Mouse (Mus musculus): Measurements from ENCODE around the gene Nrsn2. TPM values are rescaled to one million over a fixed set of nuclear protein-coding genes. Genes with fewer than 3 reads are reported as not detected.

Nrsn2 gene
- polyA plus RNA-seq, 1 experiment from 2014 or later: 0.68 TPM

GRCm38 (mm10) chr2:152321558-152321957 is 54.9 kb downstream of the Nrsn2 start:
- no peaks in the 10 kb centered on the region for H3K9me3 ChIP-seq (replicated peaks; ENCODE audit: low read length)
- WGBS: 85% methylated on average over 5 of the region's 5 CpGs
- no peak overlapping the region for H3K9ac ChIP-seq (ENCODE audit: low read depth, low read length)
- no peaks in the 10 kb centered on the region for H3K4me1 ChIP-seq (replicated peaks; ENCODE audit: insufficient read depth, low read length)
- H3K27me3 ChIP-seq (ENCODE audit: insufficient read depth, low read length): no peaks in the 10 kb centered on the region
- H3K4me2 ChIP-seq (ENCODE audit: low read length): no peak overlapping the region
- no peak for ATAC-seq (replicated peaks; ENCODE audit: low FRiP score, low read depth)
- DNase-seq (ENCODE audit: low spot score): no peak
- no peak overlapping the region for H3K4me3 ChIP-seq (replicated peaks; ENCODE audit: low read depth, low read length)
- no peak for TF ChIP-seq CTCF (IDR thresholded peaks at IDR 0.05; ENCODE audit: low read depth)
- no peak overlapping the region for H3K27ac ChIP-seq
- peaks cover 63% of the 10 kb centered on the region for H3K36me3 ChIP-seq (ENCODE audit: insufficient read depth, low read length)

Other genes starting within 250 kb of the Nrsn2 start
- 12.2 and 15.5 TPM in 2 replicates for gene Tcf15, start 233.1 kb downstream of the Nrsn2 start, polyA plus RNA-seq (2015; fragmentation: Nextera tagmentation; extraction: Ambion mirVana)
- gene Csnk2a1, start 149.8 kb downstream of the Nrsn2 start, polyA plus RNA-seq (2015; fragmentation: Nextera tagmentation; extraction: Ambion mirVana): 77.9 and 83.1 TPM in 2 replicates
- 30.4 and 31.7 TPM in 2 replicates for gene Tbc1d20, start 82.8 kb downstream of the Nrsn2 start, polyA plus RNA-seq (2015; fragmentation: Nextera tagmentation; extraction: Ambion mirVana)
- gene Rbck1, start 44.0 kb downstream of the Nrsn2 start, polyA plus RNA-seq (2015; fragmentation: Nextera tagmentation; extraction: Ambion mirVana): 67.6 and 68.4 TPM in 2 replicates
- 0.79 and 1.1 TPM in 2 replicates for gene Trib3, start 32.6 kb downstream of the Nrsn2 start, polyA plus RNA-seq (2015; fragmentation: Nextera tagmentation; extraction: Ambion mirVana)
- gene Sox12, start 21.4 kb upstream of the Nrsn2 start, polyA plus RNA-seq (2015; fragmentation: Nextera tagmentation; extraction: Ambion mirVana): 8.2 and 9.2 TPM in 2 replicates
- 28.3 and 31.0 TPM in 2 replicates for gene Zcchc3, start 38.4 kb upstream of the Nrsn2 start, polyA plus RNA-seq (2015; fragmentation: Nextera tagmentation; extraction: Ambion mirVana)
- 0.76 and 0.92 TPM in 2 replicates for gene 6820408C15Rik, start 38.9 kb upstream of the Nrsn2 start, polyA plus RNA-seq (2015; fragmentation: Nextera tagmentation; extraction: Ambion mirVana)
- not detected in 2 replicates for gene Defb23, start 88.0 kb upstream of the Nrsn2 start, polyA plus RNA-seq (2015; fragmentation: Nextera tagmentation; extraction: Ambion mirVana)
- 0.17 TPM in 1 of 2 replicates, not detected in the other for gene Defb20, start 100.4 kb upstream of the Nrsn2 start, polyA plus RNA-seq (2015; fragmentation: Nextera tagmentation; extraction: Ambion mirVana)
- not detected in 2 replicates for gene Defb22, start 113.5 kb upstream of the Nrsn2 start, polyA plus RNA-seq (2015; fragmentation: Nextera tagmentation; extraction: Ambion mirVana)
- gene Defb26, start 135.1 kb upstream of the Nrsn2 start, polyA plus RNA-seq (2015; fragmentation: Nextera tagmentation; extraction: Ambion mirVana): 0.27 TPM in 1 of 2 replicates, not detected in the other
- gene Defb28, start 141.6 kb upstream of the Nrsn2 start, polyA plus RNA-seq (2015; fragmentation: Nextera tagmentation; extraction: Ambion mirVana): 1.1 and 1.8 TPM in 2 replicates
- gene Defb29, start 163.5 kb upstream of the Nrsn2 start, polyA plus RNA-seq (2015; fragmentation: Nextera tagmentation; extraction: Ambion mirVana): 48.4 and 64.8 TPM in 2 replicates
- 4.4 and 6.1 TPM in 2 replicates for gene Gm17416, start 192.7 kb upstream of the Nrsn2 start, polyA plus RNA-seq (2015; fragmentation: Nextera tagmentation; extraction: Ambion mirVana)
- gene Defb21, start 196.1 kb upstream of the Nrsn2 start, polyA plus RNA-seq (2015; fragmentation: Nextera tagmentation; extraction: Ambion mirVana): not detected in 2 replicates
- 120 and 136 TPM in 2 replicates for gene Defb19, start 203.7 kb upstream of the Nrsn2 start, polyA plus RNA-seq (2015; fragmentation: Nextera tagmentation; extraction: Ambion mirVana)
- not detected in 2 replicates for gene Defb45, start 222.8 kb upstream of the Nrsn2 start, polyA plus RNA-seq (2015; fragmentation: Nextera tagmentation; extraction: Ambion mirVana)
- gene Defb36, start 227.7 kb upstream of the Nrsn2 start, polyA plus RNA-seq (2015; fragmentation: Nextera tagmentation; extraction: Ambion mirVana): 2.1 and 3.6 TPM in 2 replicates
- 26.4 and 39.6 TPM in 2 replicates for gene Defb25, start 246.4 kb upstream of the Nrsn2 start, polyA plus RNA-seq (2015; fragmentation: Nextera tagmentation; extraction: Ambion mirVana)